Mouse (Mus musculus) embryonic facial prominence, embryonic 11.5 days (tissue): Measurements from ENCODE around the gene Nr2f6. TPM values are rescaled to one million over a fixed set of nuclear protein-coding genes. Genes with fewer than 3 reads are reported as not detected.

ENCODE experiments used
- ATAC-seq: fragments of 200-750 bp; cut with Nextera tagmentation; replicated peaks from 2 replicates; pipeline ENCODE4 v1.8.0; 2017; ENCODE audit warnings: low read depth; ENCODE audit not compliant: insufficient number of reproducible peaks, low FRiP score, low TSS enrichment
- DNase-seq: peaks from one replicate; pipeline ENCODE4 v3.0.0-alpha.2; 2015; ENCODE audit warnings: low spot score
- H3K27ac ChIP-seq: fragments of 300-500 bp; sonication (generic); replicated peaks from 2 replicates; pipeline ENCODE4 v1.5.1; 2014; ENCODE audit warnings: mild to moderate bottlenecking, low read depth, low read length, control low read depth
- H3K27me3 ChIP-seq: fragments of 300-500 bp; sonication (generic); 2 replicates; pipeline ENCODE4 v1.6.1; 2014; ENCODE audit warnings: mild to moderate bottlenecking, low read length, moderate library complexity, mixed read lengths; ENCODE audit not compliant: control insufficient read depth, insufficient read depth
- H3K36me3 ChIP-seq: fragments of 300-500 bp; sonication (generic); replicated peaks from 2 replicates; pipeline ENCODE4 v1.6.1; 2014; ENCODE audit warnings: low read depth, mild to moderate bottlenecking, low read length, moderate library complexity, mixed read lengths; ENCODE audit not compliant: control insufficient read depth, insufficient read depth
- H3K4me1 ChIP-seq: fragments of 300-500 bp; sonication (generic); 2 replicates; pipeline ENCODE4 v1.6.1; 2014; ENCODE audit warnings: low read length, mixed read lengths; ENCODE audit not compliant: control insufficient read depth, insufficient read depth
- H3K4me2 ChIP-seq: fragments of 300-500 bp; sonication (generic); 2 replicates; pipeline ENCODE4 v1.6.1; 2014; ENCODE audit warnings: low read depth, mild to moderate bottlenecking, control low read depth, low read length, moderate library complexity
- H3K4me3 ChIP-seq: fragments of 300-500 bp; sonication (generic); 2 replicates; pipeline ENCODE4 v1.5.1; 2014; ENCODE audit warnings: low read depth, low read length, control low read depth
- H3K9ac ChIP-seq: fragments of 300-500 bp; sonication (generic); replicated peaks from 2 replicates; pipeline ENCODE4 v1.6.1; 2014; ENCODE audit warnings: mild to moderate bottlenecking, control low read depth, low read length
- H3K9me3 ChIP-seq: fragments of 300-500 bp; sonication (generic); replicated peaks from 2 replicates; pipeline ENCODE4 v1.6.1; 2016; ENCODE audit warnings: mild to moderate bottlenecking, low read length, inconsistent platforms, mixed read lengths; ENCODE audit not compliant: control insufficient read depth
- WGBS: fragments of 180-500 bp; shearing (Covaris S2); extraction: QIAGEN DNeasy Blood & Tissue Kit; methylation state at CpG from one replicate; pipeline ENCODE4 v1.1.7; 2014; 5-methylcytosine and 5-hydroxymethylcytosine counted together
- polyA plus RNA-seq: library from polyadenylated mRNA; unstranded; fragments of >200 nt; fragmentation: Nextera tagmentation; extraction: Ambion mirVana; gene quantifications from 2 replicates; pipeline ENCODE4 v1.2.1, GENCODE M21; 2014

The Nr2f6 gene
- polyA plus RNA-seq, 1 experiment from 2014 or later: 53.7 TPM

DNA sequence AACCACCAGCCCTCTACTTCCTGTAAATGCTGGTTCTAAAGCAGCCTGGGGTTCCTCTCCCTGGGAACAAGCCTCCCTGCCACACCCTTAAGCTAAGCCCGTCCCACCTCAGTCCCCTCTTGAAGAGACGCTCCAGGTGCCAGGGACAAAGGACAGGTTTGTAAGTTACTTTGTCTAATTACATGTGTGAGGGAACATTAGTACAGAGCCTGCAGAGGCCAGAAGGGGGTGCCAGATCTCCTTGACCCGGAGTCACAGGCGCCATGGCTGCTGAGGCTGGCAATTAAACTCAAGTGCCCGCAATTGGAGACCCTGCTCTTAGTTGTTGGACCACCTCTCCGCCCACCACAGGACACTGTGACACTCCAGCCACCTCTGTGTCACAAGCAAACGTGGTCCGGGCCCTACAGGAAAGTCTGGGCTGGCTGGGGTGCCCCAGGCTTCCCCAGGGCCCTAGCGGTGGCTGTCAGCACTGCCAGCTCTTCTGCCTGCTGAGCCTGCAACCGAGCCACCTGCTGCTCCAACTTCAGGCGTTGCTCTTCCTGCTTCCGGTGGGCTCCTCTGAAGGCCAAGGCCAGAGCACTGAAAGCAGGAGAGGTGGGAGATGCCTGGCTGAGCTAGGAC lies 3.6 kb upstream of the Nr2f6 start:
- no peak overlapping the region for H3K4me2 ChIP-seq
- no peak overlapping the region for H3K27ac ChIP-seq
- H3K4me3 ChIP-seq: no peak overlapping the region
- H3K9ac ChIP-seq: no peak overlapping the region
- H3K36me3 ChIP-seq: no peaks in the 10 kb centered on the region
- peaks cover 4% of the 10 kb centered on the region for H3K4me1 ChIP-seq
- DNase-seq: no peak
- ATAC-seq: no peak
- WGBS: 73% methylated on average over 12 of the region's 12 CpGs
- H3K9me3 ChIP-seq: no peaks in the 10 kb centered on the region
- no peaks in the 10 kb centered on the region for H3K27me3 ChIP-seq

- 34% methylated on average over 3 of the region's 3 CpGs for WGBS
- peaks cover 8% of the 10 kb centered on the region for H3K4me1 ChIP-seq
- H3K27me3 ChIP-seq: no peaks in the 10 kb centered on the region
- peak overlapping the region; percentile 56; the same call in 1 of the 2 replicates for H3K27ac ChIP-seq
- no peak overlapping the region for H3K4me3 ChIP-seq
- ATAC-seq: no peak
- no peaks in the 10 kb centered on the region for H3K9me3 ChIP-seq
- no peak for DNase-seq
- no peak overlapping the region; the same call in 1 of the 2 replicates for H3K9ac ChIP-seq
- no peaks in the 10 kb centered on the region for H3K36me3 ChIP-seq
- no peak overlapping the region for H3K4me2 ChIP-seq
Measured at GRCm38 (mm10) chr8:71383860-71384259, 2.1 kb upstream of the Nr2f6 start.

DNA sequence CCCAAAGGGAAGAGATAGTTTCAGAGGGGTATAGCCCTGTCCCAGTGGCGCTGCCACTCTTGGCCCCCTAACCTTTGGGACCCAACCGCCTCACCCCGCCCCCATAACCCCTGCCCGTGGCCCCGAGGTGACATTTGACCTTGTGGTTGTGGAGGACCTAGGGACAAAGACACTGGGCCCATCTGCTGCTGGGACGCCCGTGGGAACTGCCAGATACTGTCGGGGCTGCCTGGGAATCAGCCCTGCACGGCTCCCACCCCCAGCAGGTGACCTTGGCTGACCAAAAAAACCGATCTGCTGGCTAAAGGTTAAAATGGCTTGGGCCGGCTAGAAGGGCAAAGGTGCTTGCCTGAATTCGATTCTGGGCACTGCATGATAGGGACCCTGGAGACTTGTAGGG lies 1.6 kb upstream of the Nr2f6 start:
- ATAC-seq: no peak
- H3K9me3 ChIP-seq: no peaks in the 10 kb centered on the region
- no peaks in the 10 kb centered on the region for H3K27me3 ChIP-seq
- H3K4me2 ChIP-seq: no peak overlapping the region
- no peaks in the 10 kb centered on the region for H3K36me3 ChIP-seq
- H3K4me3 ChIP-seq: no peak overlapping the region
- H3K27ac ChIP-seq: peak overlapping the region; percentile 56; the same call in 1 of the 2 replicates
- 10% methylated on average over 12 of the region's 12 CpGs for WGBS
- no peak for DNase-seq
- peak overlapping the region; percentile 18 for H3K9ac ChIP-seq
- H3K4me1 ChIP-seq: peaks cover 8% of the 10 kb centered on the region

- H3K4me2 ChIP-seq: peak overlapping the region; percentile 98
- H3K9ac ChIP-seq: peak overlapping the region; percentile 67
- H3K9me3 ChIP-seq: no peaks in the 10 kb centered on the region
- H3K4me1 ChIP-seq: peaks cover 8% of the 10 kb centered on the region
- no peaks in the 10 kb centered on the region for H3K27me3 ChIP-seq
- 1% methylated on average over 62 of the region's 80 CpGs for WGBS
- peak; percentile 92 for DNase-seq
- peak overlapping the region; percentile 92 for H3K27ac ChIP-seq
- ATAC-seq: peak; percentile 84
- H3K36me3 ChIP-seq: no peaks in the 10 kb centered on the region
- peak overlapping the region; percentile 67 for H3K4me3 ChIP-seq
Measured at GRCm38 (mm10) chr8:71381971-71382961, 506 bp upstream of the Nr2f6 start.

GRCm38 (mm10) chr8:71380178-71381171 lies 1.3 kb downstream of the Nr2f6 start:
- H3K9ac ChIP-seq: peak overlapping the region; percentile 67
- H3K27me3 ChIP-seq: no peaks in the 10 kb centered on the region
- peaks cover 17% of the 10 kb centered on the region for H3K4me1 ChIP-seq
- ATAC-seq (no peak), DNase-seq (peak; percentile 38)
- H3K4me2 ChIP-seq: peak overlapping the region; percentile 98
- H3K9me3 ChIP-seq: no peaks in the 10 kb centered on the region
- no peaks in the 10 kb centered on the region for H3K36me3 ChIP-seq
- 2% methylated on average over 72 of the region's 72 CpGs for WGBS
- peak overlapping the region; percentile 92; the same call in 1 of the 2 replicates for H3K27ac ChIP-seq
- H3K4me3 ChIP-seq: peak overlapping the region; percentile 67

- no peaks in the 10 kb centered on the region for H3K27me3 ChIP-seq
- WGBS: 34% methylated on average over 3 of the region's 3 CpGs
- H3K4me1 ChIP-seq: peaks cover 17% of the 10 kb centered on the region
- H3K9me3 ChIP-seq: no peaks in the 10 kb centered on the region
- ATAC-seq: no peak
- 0 out of 2 replicates have a peak overlapping the region, but pooled peaks have one; percentile 8 for H3K27ac ChIP-seq
- DNase-seq: no peak
- H3K4me2 ChIP-seq: peak overlapping the region; percentile 98
- H3K36me3 ChIP-seq: no peaks in the 10 kb centered on the region
- peak overlapping the region; percentile 67 for H3K4me3 ChIP-seq
- H3K9ac ChIP-seq: peak overlapping the region; percentile 67
Measured at GRCm38 (mm10) chr8:71379512-71380075, 2.2 kb downstream of the Nr2f6 start.

- H3K4me3 ChIP-seq: peak overlapping the region; percentile 10; the same call in 1 of the 2 replicates
- H3K9me3 ChIP-seq: no peaks in the 10 kb centered on the region
- H3K4me2 ChIP-seq: peak overlapping the region; percentile 98
- WGBS: 43% methylated on average over 4 of the region's 4 CpGs
- peaks cover 17% of the 10 kb centered on the region for H3K4me1 ChIP-seq
- H3K9ac ChIP-seq: peak overlapping the region; percentile 22; the same call in 1 of the 2 replicates
- DNase-seq (no peak), ATAC-seq (no peak)
- no peaks in the 10 kb centered on the region for H3K36me3 ChIP-seq
- H3K27me3 ChIP-seq: no peaks in the 10 kb centered on the region
- H3K27ac ChIP-seq: no peak overlapping the region; the same call in 1 of the 2 replicates
Measured at GRCm38 (mm10) chr8:71379008-71379407, 2.8 kb downstream of the Nr2f6 start.
